Mouse (Mus musculus): ENCODE measurements at regions not wholly inside any gene's neighbourhood (a gene's known extent, or its start where the extent isn't known, plus 50 kb on each side); places are given as distances from the start of the nearest gene placed in this dataset.

DNA sequence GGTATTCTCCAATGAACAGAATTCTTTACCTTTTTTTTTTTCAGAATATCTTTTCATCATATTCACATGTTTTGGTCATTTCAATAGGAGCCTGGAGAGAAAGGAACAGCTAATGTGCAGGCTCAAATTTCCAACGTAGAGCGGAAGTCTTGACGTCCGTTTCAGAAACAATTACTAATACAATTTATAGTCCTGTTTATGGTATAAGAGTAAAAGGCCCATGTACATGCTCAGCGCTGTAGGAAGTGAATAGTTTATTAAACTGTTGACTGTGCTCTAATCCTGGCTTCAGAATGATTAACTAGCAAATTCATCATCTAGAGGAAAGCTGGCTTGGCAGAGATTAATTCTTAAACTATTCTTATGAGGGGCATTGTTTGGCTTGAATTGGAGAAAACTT is 142.1 kb downstream of the Pik3r1 start:
- DNase-seq = no peak

DNA sequence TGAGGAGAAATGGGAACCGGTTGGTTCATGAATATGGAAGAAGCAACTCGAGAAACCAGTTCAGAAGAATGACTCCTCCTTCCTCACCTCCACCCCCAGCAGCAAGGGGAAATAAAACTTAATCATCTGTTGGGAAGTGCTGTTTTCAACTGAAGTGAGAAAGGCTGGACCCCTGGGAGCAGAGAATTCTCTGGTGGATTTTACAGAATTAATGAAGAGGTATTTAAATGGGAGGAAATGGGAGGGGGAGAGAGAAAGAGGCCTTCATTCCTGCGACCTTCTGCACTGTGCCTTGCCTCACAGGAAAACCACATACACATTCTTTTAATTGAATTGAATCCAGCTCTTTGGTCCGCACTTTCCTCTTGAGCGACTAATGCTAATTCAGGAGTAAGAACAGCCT is 143.8 kb downstream of the Pik3r1 start:
- DNase-seq = no peak

DNA sequence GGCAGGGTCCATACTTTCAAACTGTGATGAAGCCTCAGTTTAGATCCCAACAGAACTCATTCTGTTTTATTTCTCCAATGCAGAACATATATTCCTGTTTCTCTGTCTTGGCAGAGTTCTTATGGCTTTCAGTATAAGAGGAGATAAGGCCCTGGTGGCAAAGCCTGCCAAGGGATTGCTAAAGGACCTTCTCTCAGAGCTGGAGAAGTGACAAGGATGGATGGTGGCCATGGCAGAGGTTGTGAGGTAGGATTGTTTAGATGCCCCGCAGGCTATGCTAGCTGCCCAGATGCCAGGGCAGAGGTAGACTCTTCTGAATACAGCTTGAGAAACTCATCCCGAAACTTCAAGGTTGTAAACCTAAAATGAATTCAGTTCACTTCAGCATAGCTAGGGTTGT is 145.4 kb downstream of the Pik3r1 start:
- DNase-seq = no peak

DNA sequence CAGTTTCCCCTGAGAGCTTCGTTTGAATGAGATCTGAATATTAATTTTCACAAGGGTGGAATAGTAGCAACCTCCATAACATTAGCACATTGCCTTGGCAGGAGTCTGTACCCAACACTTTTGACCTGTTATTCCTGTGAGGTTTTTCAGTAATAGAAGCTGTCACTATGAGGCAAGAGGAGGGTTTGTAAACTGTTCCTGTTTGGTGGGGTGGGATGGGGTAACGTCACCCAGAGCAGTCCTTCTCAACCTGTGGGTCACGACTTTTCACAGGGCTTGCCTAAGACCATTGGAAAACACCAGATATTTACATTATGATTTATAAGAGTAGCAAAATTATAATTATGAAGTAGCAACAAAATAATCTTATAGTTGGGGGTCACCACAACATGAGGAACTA is 147.4 kb downstream of the Pik3r1 start:
- no peak for DNase-seq

DNA sequence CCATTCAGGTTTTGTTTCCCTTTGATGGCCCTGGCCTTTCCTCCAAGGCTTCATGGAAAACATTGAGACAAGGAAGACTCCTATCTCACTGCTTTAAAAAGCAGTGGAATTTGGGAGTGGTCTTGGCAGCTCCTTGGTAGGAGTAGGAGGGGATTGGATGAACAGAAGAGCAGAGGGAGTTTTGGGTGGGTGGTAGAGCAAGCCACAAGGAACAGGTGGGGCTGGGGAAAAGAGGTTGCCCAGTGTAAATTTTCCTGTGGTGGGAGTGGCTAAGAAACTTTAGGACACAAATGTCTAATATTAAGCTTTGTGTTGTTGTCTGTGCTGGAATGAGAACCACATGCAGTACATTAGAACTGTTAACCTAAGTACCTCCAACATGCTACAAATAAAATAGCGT is 148.9 kb downstream of the Pik3r1 start:
- DNase-seq = no peak

DNA sequence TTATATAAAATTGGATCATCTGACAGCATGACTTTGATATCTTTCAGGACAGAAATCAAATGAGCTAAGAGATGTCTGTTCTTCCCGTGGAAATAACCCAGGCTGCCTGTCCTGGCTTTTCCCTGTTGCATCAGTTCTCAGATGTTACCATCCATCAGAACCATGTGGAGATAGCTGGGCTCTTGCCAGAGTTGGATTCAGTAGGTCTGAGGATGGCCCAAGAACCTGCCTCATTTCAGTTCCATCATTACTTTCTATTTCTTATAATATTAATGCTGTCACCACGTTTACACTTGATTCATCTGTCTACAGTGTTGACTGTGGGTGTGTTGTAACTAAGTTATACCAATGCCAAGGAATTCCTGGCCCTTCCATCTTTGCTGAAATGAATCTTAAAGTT is 155.2 kb downstream of the Pik3r1 start:
- no peak for DNase-seq

DNA sequence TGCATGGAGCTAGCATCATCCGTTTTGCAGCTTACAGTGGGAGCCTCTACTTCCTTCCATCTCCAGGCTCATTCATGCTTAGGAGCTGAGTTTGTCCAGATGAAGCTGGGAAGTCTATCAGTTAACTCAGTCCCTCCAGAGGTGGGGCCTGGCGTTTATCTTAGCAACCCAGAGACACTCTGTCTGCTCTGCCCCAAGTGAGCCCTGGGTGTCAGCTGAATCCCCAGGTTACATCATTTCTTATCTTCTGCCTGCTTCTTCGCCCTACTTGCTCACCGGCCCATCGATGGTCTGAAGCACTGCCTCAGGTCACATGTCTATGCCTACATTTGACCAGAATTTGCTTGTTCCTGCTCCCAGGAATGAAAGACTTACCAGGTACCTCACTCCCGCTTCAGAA is 156.3 kb downstream of the Pik3r1 start:
- DNase-seq = no peak

DNA sequence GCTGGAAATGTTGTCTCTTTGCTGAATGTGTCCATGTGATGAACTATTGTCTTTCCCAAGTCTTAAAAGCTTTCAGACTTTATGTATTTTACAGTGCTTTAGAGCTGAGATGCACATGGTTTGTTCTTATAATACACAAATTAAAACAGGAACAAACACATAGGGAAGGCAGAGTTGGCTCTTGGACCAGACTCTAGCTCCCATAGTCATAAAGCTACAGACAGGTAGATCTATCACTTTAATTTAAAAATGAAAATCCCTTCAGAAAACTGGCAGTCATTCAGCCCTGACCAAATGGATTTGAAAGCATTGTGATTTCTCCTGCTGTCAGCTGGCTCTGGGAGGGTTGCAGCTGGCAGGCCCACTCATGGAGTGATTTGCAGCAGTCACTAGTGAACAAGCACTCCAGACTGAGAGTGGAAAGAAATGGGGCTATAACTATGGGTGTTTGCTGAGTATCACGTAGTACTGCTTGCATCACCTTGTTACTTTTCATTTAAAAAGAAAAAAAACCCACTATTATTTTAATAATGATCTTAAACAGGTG is 161.8 kb downstream of the Pik3r1 start:
- DNase-seq = no peak

DNA sequence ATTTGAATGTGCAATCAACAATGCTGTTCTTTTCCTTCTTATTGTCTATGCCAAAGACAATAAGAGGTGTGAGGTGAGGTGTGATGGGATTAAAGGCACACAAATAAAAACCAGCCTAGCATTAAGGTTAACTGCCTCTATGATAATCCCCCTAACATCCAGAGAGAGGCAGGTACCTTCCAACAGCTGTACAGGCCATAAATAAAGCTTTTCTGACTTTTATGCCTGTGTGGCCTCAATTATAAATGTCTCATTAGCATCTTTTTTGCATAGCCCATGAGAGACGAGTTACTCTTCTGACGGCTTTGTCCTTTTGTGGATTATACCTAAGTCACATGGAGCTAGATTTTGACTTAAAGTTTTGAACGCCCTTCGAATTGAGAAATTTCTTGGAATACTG is 162.3 kb downstream of the Pik3r1 start:
- no peak for DNase-seq

DNA sequence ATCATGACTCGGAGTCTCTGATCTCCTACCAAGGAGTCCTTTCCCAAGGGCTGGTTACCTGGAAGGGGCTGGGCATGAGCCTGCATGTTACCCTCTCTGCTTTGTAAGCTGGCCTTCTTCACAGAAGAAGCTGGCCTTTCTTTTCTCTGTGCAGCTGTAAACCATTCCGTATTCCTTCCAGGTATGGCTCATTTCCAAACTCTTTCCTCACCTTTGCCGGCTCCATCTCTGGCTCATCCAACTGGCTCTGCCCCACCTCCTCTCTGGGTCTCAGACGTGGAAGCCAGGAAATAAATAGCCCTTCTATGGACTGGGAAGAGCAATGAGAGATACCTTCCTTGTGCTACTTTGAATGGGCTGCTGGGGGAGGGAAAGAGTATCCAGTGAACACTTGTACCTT is 163.0 kb downstream of the Pik3r1 start:
- DNase-seq = no peak

DNA sequence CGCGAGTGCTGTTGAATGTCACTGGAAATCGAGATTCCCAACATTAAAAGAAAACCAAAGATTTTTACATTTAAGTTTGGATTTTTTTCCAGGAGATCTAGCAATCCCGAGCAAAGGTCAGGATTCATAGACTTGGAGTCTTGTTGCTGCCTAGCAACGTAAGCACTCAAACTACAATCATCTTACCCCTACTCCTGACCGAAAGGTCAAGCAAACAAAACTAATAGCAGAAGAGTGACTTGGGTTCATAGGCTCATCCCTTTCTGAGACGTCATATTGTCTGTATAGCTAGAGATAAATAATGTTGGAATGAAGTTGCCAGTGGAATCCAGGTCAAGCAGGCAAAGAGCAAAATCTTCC is 169.9 kb downstream of the Pik3r1 start:
- no peak for DNase-seq

DNA sequence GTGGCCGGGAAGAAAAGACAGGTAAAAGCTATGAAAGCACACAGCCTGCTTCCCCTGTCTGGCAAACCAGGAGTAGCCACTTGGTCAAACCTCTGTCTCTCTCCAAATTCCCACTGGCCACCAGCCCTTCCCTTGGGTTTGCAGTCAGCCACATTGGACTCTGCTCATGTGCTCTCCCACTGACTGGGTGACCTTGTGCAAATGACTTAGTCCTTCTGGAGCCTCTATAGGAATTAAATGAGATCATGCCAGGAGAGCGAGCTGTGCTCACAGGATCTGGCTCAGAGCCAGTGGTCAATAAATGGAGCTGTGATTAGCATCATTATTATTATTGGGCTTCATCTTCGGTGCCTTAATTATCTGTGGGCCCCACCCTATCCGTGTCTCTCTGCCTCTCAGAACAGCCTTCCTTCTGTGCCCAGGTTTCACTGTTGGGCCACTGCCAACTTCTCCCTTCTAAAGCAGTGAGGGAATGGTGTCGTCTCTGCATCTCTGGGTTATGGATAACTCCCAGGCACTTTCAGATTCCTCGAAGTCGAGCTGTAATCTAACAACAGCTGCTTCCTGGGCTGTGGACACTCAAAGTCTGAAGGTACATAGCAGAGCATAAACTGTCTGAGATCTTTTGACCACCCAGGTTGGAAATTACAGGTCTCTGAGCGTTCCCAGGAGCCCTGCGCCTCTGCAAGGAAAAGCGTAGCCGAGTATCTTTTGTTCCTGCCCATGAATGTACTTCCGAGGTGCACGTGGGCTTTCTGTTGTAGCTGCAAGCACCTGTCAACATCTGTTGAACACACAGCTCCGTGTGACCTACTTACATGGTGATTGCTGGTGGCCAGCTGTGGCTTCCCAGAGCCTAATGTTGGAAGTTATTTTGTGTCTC is 170.5 kb downstream of the Pik3r1 start:
- no peak for DNase-seq

DNA sequence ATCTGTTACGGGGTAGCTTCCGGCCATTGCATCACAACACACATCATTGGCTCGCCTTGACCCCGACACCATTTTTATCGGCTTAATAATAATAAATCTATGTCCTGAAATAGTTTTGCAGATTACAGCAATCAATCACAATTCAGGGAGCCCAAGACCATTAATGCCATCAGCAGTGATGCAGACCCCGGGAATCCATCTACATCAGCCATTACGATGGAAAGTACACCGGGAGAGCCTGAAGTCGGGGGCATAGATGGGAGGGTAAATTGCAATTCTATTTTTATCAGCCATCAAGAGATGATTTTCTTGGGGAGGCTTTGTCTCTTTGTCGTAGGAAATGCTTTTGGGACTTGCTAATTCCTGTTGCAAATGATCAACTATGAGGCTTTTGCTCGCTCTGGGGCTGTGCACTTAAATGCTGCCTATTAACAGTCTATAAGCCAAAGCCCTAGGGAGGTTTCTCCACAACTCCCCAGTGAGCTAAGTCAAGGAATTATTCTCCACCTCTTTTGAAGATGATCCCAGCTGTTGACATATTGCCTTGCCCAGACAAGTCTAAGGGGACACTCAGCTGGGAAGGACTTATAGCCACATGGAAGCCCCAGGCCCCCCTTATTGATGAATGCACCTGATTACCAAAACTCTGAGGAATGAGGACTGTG is 173.4 kb downstream of the Pik3r1 start:
- no peak for DNase-seq

DNA sequence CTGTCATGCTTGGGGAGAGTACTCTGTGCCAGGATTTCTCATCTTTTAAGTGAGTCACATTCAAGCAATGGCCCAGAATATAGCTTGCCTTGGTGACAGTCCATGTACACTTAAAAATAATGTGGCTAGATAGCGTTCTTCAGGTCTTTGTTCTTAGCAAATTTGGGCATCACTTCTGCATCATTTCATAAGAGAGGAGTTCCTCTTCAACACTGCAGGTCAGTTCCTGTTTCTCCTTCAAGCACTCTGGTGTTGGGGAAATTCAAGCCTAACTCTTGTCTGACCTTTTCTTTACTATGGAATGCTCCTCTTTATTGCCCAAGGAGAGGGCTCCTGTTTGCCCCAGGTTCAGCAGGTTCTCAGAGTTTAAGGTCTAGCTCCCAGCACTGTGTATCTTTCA is 175.7 kb downstream of the Pik3r1 start:
- DNase-seq = no peak

DNA sequence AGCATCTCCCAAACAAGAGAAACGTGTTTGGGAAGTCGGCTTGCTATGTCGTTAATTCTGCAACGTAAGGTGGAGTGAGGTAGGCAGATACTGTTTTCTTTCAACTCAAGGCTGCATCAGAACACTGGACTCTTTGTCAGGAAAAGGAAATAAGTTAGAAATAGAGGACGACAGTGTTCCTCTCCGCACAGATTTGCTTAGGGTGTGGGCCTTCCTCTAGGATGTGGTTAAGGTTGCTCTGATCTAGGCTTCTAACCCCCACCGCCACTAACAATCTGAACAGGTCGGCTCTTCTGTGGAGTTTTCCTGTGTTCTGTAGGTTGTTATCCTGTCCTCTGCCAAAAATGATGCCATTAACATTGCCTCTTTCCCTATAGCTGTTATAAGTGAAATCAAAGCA is 179.1 kb downstream of the Pik3r1 start:
- DNase-seq = no peak

DNA sequence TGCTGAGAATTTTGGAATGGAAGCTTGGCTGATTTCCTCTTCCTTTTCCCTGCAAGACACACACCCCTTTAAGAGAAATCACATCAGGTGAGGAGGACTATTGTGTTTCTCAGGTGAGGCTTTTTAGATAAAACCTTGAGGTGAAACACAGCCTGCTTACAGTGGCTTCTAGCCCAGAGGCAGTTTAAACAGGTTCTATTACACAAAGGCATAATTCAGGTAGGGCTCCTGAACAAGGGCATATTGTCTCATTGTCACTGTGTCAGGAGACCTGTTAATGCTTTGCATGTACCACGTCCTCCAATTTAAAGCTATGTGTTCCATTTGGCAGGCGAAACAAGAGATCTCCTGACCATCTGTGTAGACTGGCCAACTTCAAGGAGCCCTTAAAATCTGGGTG is 181.2 kb downstream of the Pik3r1 start:
- no peak for DNase-seq

DNA sequence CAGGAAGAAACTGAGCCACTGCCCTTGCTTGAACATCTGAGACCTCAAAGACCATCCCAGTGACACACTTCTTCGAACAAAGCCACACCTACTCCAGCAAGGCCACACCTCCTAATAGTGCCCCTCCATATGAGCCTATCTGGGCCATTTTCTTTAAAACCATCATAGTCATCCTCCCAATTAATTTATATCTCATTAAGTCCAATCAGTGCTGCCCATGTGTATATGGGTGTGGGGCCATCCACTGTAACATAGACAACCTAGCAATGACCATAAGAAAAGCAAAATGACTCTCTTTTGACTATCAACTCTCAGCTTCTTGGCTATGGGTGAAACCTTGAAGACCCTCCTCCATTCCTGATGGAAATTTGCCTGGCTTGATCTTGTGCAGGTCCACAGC is 191.5 kb downstream of the Pik3r1 start:
- DNase-seq = no peak

DNA sequence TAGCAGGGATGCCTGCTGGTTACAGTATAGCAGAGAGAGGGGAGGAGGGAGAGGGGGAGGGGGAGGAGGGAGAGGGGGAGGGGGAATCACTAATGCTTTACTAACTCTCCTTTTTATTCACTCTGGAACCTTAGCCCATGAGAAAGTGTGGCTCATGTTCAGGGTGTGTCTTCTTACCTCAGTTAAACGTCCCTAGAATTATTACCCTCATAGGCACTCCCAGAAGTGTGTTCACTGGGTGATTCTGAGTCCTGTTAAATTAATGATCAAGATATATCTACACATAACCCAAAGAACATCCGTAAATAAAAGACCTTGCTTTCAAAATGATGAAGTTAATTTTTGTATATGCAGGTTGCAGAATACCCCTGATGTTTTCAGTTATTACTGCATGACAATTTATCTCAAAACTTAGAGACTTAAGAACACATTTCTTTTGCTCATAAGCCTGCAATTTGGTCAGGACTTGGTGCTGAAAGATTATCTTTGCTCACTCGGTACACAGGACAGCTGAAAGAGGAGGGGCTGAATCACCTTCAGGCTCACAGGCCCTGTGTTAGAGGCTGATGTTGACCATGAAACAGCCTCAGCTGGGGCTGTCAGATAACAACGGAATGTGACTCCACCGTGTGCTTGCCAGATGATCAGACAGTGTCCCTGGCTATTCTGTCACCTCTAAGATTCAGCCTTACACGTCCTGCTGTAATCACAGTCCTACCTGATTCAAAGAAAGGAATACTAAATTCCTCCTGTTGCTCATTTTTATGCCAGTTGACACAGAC is 195.0 kb downstream of the Pik3r1 start:
- no peak for DNase-seq

DNA sequence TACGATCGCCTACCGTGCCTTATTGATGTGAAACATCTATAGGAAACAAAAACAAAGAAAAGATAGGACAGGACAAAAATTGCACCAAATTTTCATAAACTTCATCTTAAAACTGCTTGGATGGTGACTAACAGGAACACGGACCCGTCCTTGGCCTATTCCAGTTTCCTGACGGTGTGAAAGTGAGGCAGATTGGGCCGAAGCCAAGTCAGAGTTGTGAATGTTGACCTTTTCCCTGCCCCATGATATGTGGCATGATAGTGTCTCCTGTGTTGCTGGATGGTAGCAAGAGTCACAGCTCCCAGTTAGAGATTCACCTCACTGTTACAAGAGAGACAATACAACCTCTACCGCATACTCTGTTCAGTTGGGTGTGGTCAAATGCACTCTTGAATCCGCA is 195.8 kb downstream of the Pik3r1 start:
- DNase-seq = no peak

DNA sequence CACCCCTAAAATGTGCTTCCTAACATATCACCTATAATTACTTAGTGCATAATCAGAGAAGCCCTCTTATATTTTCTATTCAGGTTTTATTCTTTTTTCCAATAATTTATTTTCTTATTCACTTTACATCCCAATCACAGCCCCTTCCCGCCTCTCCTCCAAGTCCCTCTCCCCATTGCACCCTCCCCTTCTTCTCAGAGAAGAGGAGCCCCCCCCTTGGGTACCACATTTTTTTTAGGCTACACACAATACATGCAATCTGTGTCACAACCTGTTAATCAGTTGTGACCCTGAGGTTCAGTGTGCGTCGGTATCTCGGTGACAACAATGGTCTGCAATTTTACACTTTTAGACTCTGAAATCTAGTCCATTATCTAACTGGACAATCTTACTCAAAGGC is 198.0 kb downstream of the Pik3r1 start:
- no peak for DNase-seq

DNA sequence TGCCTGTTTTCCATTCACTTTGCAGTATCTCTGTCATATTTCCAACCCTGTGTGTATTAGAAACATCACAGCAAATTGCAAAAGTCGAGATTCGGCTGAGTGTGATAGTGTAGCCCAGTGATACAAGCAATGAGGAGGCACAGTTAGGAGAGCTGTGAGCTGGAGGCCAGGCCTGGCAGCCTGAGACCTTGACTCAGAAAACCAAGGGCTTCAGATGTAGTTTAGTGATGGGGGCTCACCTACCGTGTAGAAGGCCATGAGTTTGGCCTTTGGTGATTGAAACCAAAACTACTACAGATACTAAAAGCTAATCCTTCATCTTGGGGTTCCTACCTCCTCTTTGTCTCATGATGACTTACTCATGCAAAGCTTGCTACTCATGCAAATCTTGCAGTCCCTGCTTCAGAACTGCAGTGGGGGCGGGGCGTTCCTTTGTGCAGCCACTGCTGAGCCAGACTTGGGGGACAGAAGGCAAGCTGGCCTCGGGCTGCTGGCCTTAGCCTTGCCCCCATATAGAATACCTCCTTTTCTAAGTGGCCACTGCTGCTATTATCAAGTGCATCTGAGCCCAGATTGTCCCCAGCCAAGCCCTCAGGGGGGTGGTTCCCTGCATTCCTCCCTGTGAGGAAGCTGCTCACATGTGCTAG is 198.9 kb downstream of the Pik3r1 start:
- no peak for DNase-seq

DNA sequence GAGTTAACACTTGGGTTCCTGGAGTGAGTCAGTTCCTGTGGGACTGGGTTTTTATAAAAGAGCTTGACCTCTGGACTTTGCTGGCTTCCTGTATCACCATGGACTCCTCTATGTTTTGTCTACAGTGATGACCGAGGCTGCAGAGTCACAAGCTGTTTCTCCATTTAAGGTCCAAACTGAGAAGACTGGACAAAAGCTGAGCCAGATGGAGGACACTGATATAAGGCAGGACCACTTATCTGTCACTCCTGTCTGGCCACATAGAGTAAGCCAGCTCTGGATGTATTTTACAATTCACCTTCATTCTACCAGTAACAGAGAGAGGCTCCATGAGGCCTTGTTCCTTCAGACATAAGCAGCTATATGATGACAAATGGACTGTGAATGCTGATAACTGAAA is 202.7 kb downstream of the Pik3r1 start:
- no peak for DNase-seq

DNA sequence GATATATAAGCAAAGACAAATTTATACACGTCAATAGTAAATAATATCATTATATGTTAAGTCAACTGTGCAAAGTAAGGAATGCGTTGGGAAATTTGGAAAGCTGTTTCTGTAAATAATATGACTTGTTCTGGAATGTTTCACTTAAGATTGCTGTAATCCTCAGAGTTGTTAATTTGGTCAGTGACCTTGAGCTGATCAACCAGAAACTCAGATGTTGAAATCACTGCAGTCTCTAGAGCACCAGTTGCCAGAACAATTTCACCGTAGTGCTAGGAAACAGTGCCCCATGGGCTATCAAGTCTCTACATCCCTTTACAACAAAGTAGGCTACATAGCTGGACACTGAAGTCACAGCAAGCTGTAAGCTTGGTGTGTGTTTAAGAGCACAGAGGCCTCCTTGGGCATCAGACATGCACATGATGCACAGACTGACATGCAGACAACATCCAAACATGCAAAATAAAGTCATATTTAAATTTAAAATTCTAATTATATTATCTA is 212.6 kb downstream of the Pik3r1 start:
- no peak for DNase-seq

All from right cerebral cortex, postnatal 4 days (tissue).